Mouse (Mus musculus) midbrain, embryonic 12.5 days (tissue): ENCODE measurements around the gene Tgtp1. TPM values are rescaled to one million over a fixed set of nuclear protein-coding genes. Genes with fewer than 3 reads are reported as not detected.
"Not testable (repeated sequence)": the region's sequence is repeated elsewhere in the genome, so short reads cannot be mapped to it uniquely, and the experiment has no call there.

Experiments
- ATAC-seq: fragments of 200-750 bp; cut with Nextera tagmentation; 2 replicates; pipeline ENCODE4 v1.8.0; 2017; ENCODE audit warnings: low read depth, moderate TSS enrichment, moderate library complexity; ENCODE audit not compliant: low FRiP score
- H3K27ac ChIP-seq: fragments of 300-500 bp; sonication (generic); replicated peaks from 2 replicates; pipeline ENCODE4 v1.5.1; 2016; ENCODE audit warnings: mild to moderate bottlenecking
- H3K27me3 ChIP-seq: fragments of 300-500 bp; sonication (generic); 2 replicates; pipeline ENCODE4 v1.6.1; 2016; ENCODE audit warnings: mild to moderate bottlenecking
- H3K36me3 ChIP-seq: fragments of 300-500 bp; sonication (generic); 2 replicates; pipeline ENCODE4 v1.6.1; 2016
- H3K4me1 ChIP-seq: fragments of 300-500 bp; sonication (generic); 2 replicates; pipeline ENCODE4 v1.6.1; 2016
- H3K4me2 ChIP-seq: fragments of 300-500 bp; sonication (generic); replicated peaks from 2 replicates; pipeline ENCODE4 v1.6.1; 2016; ENCODE audit warnings: mild to moderate bottlenecking, moderate library complexity
- H3K4me3 ChIP-seq: fragments of 300-500 bp; sonication (generic); 2 replicates; pipeline ENCODE4 v1.5.1; 2016; ENCODE audit warnings: mild to moderate bottlenecking
- H3K9ac ChIP-seq: fragments of 300-500 bp; sonication (generic); replicated peaks from 2 replicates; pipeline ENCODE4 v1.6.1; 2016; ENCODE audit warnings: mild to moderate bottlenecking, moderate library complexity
- H3K9me3 ChIP-seq: fragments of 300-500 bp; sonication (generic); 2 replicates; pipeline ENCODE4 v1.6.1; 2016; ENCODE audit warnings: mild to moderate bottlenecking
- WGBS: fragments of 180-500 bp; shearing (Covaris S2); methylation state at CpG from one replicate; pipeline ENCODE4 v1.1.7; 2016; 5-methylcytosine and 5-hydroxymethylcytosine counted together
- polyA plus RNA-seq: library from polyadenylated mRNA; unstranded; fragments of >200 nt; fragmentation: Nextera tagmentation; extraction: Ambion mirVana; gene quantifications from 2 replicates; pipeline ENCODE4 v1.2.1, GENCODE M21; 2016

Tgtp1 gene
- polyA plus RNA-seq, 1 experiment from 2014 or later: not detected

DNA sequence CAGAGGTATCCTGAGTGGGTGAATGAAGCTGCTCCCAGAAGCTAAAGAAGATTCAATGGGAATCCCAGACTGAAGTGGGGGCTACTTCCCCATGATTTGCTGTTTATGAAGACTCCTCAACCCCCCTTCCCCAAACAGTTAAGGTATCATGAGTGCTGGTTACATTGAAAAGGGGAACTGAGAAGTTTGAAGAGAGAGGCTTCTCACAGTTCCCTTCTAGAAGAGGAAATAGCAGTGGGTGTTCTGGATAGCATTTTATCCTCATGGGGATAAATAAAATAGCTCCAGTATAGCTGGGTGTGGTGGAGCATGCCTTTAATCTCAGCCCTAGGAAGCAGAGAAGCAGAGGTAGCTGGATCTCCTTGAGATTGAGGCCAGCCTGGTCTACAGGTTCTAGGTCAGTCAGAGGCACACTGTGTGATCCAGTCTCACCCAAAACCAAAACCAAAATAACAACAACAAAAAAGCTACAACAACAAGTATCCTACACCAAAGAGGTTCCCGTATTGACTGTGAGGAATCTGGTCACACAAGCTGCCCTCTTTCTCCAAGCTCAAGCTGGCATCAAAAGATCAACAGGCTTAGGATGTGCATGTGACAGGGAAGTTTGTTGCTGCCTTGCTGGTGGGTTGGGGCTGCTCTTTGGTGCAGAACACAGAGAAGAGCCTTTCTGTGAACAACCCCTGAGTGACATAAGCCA lies 15.6 kb downstream of the Tgtp1 start, which contains the start of gene Olfr56:
Gene Olfr56 (plus strand): TSS at position 650 of the 700 bp plus-strand sequence.
- WGBS: no CpG with 5 or more reads among the region's 1 CpGs
- H3K4me1 ChIP-seq, H3K27me3 ChIP-seq: not testable (repeated sequence)

DNA sequence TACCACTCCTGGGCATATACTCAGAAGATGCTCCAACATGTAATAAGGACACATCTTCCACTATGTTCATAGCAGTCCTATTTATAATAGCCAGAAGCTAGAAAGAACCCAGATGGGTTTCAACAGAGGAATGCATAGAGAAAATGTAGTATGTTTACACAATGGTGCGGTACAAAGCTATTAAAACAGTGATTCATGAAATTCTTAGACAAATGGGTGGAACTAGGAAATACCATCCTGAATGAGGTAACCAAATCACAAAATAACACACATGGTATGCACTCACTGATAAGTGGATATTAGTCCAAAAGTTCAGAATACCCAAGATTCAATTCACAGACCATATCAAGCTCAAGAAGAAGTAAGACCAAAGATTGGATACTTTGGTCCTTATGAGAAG lies 19.3 kb downstream of the Tgtp1 start:
- WGBS: no CpG with 5 or more reads among the region's 1 CpGs

More for the DNA sequence above, 15.6 kb downstream of the Tgtp1 start, which contains the start of gene Olfr56:
- H3K27ac ChIP-seq, H3K9me3 ChIP-seq, H3K4me2 ChIP-seq, H3K4me3 ChIP-seq, H3K9ac ChIP-seq, H3K36me3 ChIP-seq, ATAC-seq: not testable (repeated sequence)

DNA sequence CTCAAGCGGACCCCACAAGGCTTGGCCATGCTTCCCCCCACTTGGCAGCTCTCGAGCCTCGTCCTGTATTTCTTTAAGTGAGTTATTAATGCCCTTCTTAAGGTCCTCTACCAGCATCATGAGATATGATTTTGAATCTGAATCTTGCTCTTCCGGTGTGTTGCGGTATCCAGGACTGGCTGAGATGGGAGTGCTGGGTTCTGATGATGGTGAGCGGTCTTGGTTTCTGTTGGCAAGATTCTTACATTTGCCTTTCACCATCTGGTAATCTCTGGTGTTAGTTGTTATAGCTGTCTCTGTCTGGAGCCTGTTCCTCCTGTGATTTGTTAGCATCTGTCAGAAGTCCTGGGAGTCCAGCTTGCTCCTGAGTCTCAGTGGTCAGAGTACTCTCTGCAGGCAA lies 47.9 kb downstream of the Tgtp1 start, which contains the start of gene Psme2b:
Gene Psme2b (minus strand): TSS at position 101 of the 400 bp plus-strand sequence.
- H3K27me3 ChIP-seq, H3K36me3 ChIP-seq, H3K4me1 ChIP-seq, H3K9me3 ChIP-seq, H3K4me3 ChIP-seq, H3K9ac ChIP-seq, ATAC-seq, H3K4me2 ChIP-seq, H3K27ac ChIP-seq: not testable (repeated sequence)
- 93% methylated on average over 6 of the region's 6 CpGs for WGBS

More for the DNA sequence above, 19.3 kb downstream of the Tgtp1 start:
- not testable (repeated sequence) for H3K4me2 ChIP-seq, H3K36me3 ChIP-seq, H3K9me3 ChIP-seq, H3K4me1 ChIP-seq, H3K4me3 ChIP-seq, H3K9ac ChIP-seq, ATAC-seq, H3K27ac ChIP-seq, H3K27me3 ChIP-seq

DNA sequence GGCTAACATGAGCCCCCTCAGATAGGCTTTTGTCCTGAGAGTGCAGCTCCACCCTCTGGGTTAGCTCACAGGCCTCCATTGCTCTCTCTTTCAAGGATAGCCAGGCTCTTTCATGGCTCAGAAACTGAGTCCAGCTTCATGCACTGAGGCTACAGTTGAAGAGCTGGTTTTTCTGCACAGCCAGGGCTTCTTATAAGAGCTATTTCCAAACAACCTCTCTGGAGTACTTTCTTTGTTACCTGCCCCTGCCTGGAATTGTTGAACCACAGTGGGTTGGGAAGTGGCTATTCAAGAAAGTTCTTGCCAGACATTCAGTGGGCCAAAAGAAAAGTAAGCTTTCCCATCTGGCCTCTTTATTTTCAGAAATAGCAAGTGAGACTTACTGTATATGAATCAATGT lies 54.7 kb downstream of the Tgtp1 start:
- not testable (repeated sequence) for ATAC-seq, H3K4me2 ChIP-seq, H3K9me3 ChIP-seq, H3K9ac ChIP-seq, H3K4me1 ChIP-seq, H3K27me3 ChIP-seq, H3K27ac ChIP-seq, H3K36me3 ChIP-seq, H3K4me3 ChIP-seq

Other genes with a start within 250 kb of the Tgtp1 start
- 503 and 506 TPM in 2 replicates for gene Rack1, start 193.8 kb downstream of the Tgtp1 start, polyA plus RNA-seq
- gene Trim41, start 176.8 kb downstream of the Tgtp1 start, polyA plus RNA-seq: 5.4 and 6.2 TPM in 2 replicates
- gene Trim7, start 168.0 kb downstream of the Tgtp1 start, polyA plus RNA-seq: 1.3 and 1.4 TPM in 2 replicates
- gene Gm12184, start 167.5 kb downstream of the Tgtp1 start, polyA plus RNA-seq: 7.6 and 8.3 TPM in 2 replicates
- 2.3 and 2.4 TPM in 2 replicates for gene Irgm1, start 122.5 kb downstream of the Tgtp1 start, polyA plus RNA-seq
- gene Gm5431, start 92.0 kb downstream of the Tgtp1 start, polyA plus RNA-seq: 0.18 TPM in 1 of 2 replicates, not detected in the other
- 1.3 and 1.8 TPM in 2 replicates for gene Psme2b, start 48.0 kb downstream of the Tgtp1 start, polyA plus RNA-seq
- gene Olfr56, start 15.3 kb downstream of the Tgtp1 start, polyA plus RNA-seq: not detected in 2 replicates
- gene 9930111J21Rik1, start 14.8 kb downstream of the Tgtp1 start, polyA plus RNA-seq: 0.18 and 0.28 TPM in 2 replicates
- gene Gm12185, start 1.9 kb downstream of the Tgtp1 start, polyA plus RNA-seq: not detected in 2 replicates
- gene 9930111J21Rik2, start 57.1 kb upstream of the Tgtp1 start, polyA plus RNA-seq: 0.30 and 0.51 TPM in 2 replicates
- gene Tgtp2, start 70.0 kb upstream of the Tgtp1 start, polyA plus RNA-seq: 0.06 TPM in 1 of 2 replicates, not detected in the other
- 0.26 and 0.27 TPM in 2 replicates for gene Ifi47, start 82.4 kb upstream of the Tgtp1 start, polyA plus RNA-seq
- not detected in 2 replicates for gene Olfr1396, start 120.7 kb upstream of the Tgtp1 start, polyA plus RNA-seq
- not detected in 2 replicates for gene Olfr1395, start 148.1 kb upstream of the Tgtp1 start, polyA plus RNA-seq
- not detected in 2 replicates for gene Olfr1394, start 160.2 kb upstream of the Tgtp1 start, polyA plus RNA-seq
- gene Btnl9, start 193.0 kb upstream of the Tgtp1 start, polyA plus RNA-seq: 0.04 TPM in 1 of 2 replicates, not detected in the other
- 60.8 and 63.3 TPM in 2 replicates for gene Zfp62, start 209.1 kb upstream of the Tgtp1 start, polyA plus RNA-seq